Mouse (Mus musculus): ENCODE results near the gene Acsf2.

Gene Acsf2

GRCm38 (mm10) chr11:94547271-94547670 lies 54.4 kb downstream of the Acsf2 start:
- DNase-seq, result no peak

DNA sequence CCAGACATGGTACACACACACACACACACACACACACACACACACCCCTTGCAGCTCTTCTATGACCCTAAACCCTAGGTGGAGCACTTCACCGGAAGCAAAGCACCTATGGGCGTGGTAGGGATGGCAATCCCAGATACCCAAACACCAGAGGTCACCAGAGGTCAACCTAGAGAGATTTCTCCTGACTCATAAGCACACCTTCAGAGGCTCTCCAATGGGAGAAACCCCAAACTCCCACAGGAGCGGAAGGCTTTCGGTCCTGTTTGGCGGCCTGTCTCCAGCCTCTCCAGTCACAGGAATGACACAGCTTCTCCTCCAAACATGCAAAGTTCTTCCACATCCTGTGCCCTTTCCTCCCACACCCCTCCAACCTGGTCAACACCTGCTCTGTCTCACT lies 55.3 kb downstream of the Acsf2 start:
- DNase-seq, result no peak

DNA sequence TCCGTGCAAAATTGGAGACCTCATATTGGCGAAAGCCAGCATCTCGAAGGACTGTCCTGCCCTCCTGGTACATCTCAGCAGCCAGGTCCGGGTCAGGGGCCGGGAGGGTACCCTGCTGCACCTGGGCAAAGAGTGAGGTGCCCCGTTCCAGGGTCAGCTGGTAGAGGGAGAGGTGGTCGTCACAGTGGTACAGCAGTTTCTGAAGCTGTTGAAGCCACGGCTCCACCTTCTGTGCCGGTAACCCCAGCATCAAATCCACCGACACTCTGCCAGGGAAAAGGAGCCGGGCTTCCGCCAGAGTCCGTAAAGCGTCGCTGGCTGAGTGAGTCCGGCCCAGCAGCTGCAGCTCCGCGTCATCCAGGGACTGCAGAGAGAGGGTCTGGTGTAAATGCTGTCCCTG lies 57.2 kb downstream of the Acsf2 start:
- DNase-seq, result no peak

DNA sequence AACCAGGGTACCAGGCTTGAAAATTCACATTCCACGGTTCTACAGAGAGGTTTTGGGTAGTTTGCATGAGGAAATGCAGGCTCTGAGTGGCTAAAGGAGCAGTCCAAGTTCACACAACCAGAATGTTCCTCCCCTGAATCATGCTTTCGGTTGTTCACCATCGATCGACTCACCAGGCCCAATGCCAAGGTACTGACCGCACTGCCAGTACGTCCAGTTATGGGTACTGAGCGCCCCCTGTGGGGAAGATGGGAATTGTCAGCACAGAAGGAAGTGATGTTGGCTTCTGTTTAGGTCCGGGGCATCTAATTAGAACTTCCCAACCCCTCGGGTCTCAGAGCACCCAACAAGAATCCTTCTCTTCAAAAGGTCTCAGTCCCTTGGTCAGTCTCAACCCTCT lies 57.7 kb downstream of the Acsf2 start:
- DNase-seq, result peak in 1 of 2 experiments; percentile 27

GRCm38 (mm10) chr11:94543344-94543743 lies 58.3 kb downstream of the Acsf2 start:
- DNase-seq, result no peak

DNA sequence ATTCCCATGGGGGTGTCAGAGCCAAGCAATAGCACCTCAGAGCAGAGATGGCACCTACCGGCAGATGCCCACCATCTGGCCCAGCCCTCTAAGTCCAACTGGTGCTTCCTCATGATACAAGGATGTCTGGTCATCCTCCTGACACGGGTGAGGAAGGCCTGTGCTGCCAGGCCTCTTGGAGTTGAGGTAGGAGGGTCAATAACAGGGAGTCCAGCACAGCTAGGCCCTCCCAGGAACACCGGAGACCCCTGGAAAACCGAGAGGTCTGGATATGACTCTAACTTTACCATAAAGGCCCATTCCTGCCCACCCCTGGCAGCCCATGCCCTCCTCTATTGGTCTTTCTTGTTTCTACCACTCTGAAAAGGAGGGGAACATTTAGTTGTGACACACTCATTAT lies 59.3 kb downstream of the Acsf2 start:
- DNase-seq, result no peak

GRCm38 (mm10) chr11:94539761-94540160 lies 61.9 kb downstream of the Acsf2 start:
- DNase-seq, result no peak

- DNase-seq, result no peak
These were observed 62.9 kb downstream of the Acsf2 start for GRCm38 (mm10) chr11:94538733-94539292.

DNA sequence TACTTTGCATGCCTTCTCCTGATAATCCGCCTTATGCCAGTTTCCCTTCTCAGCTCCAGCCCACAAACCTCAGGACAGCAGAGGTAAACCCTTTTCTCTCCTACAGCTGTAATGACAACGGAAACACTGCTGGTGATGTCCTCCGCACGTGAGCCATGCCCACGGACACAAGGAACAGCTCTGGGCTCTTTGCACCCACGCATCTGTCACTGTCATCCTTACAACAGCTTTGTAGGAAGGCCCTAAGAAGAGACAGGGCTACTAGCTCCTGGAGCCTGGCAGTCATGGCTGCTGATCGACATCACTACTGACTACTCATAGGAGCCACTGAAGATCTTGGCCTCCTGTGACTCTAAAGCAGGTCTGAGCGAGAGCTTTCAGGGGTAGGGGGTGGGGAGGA lies 68.5 kb downstream of the Acsf2 start:
- no peak for DNase-seq

DNA sequence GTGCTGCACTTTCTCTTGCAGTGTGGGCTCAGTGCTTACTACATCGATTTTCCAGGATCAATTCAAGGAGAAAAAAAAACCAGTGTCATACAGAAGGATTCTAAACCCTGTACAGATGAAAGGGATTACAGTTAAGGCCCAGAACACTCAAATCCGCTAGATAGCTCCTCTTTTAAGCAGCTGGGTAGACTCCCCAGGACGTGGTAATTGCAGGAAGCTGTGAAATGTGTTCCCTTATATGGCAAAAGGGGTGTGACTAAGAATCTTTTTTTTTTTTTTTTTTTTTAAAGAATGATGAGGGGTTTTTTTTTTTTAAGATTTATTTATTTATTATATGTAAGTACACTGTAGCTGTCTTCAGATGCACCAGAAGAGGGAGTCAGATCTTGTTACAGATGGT lies 72.8 kb downstream of the Acsf2 start:
- DNase-seq, result no peak

DNA sequence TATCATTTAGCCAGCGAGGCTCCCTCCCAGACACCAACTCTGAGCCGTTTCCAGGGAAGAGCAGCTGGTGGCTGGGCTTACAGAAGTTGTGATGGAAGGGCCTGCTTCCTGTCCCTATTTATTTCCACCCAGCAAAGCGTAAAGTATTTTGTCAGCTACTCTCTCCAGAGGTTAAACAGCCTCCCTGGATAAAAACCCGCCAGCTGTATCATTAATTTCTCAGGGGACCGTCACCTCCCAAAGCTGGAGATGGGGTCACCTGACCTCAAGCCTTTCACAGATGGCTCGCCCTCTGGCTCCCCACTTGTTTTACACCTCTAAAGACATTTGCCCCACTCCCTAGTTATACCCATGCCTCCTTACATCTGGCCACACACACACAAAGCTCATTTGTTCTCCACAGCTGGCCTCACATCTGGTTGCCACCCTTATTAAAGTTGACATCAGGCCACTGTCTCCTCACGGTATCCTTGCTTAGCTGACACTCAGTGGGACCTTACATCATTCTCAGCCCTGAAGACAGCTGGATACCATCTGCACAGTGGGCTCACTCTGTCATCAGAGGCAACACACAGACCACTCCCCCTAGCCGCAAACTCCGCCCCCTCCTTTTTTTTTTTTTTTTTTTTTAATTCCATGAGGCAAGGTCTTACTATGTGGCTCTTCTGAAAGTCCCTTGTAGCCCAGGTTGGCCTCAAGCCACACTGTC lies 75.3 kb downstream of the Acsf2 start:
- DNase-seq, result no peak

DNA sequence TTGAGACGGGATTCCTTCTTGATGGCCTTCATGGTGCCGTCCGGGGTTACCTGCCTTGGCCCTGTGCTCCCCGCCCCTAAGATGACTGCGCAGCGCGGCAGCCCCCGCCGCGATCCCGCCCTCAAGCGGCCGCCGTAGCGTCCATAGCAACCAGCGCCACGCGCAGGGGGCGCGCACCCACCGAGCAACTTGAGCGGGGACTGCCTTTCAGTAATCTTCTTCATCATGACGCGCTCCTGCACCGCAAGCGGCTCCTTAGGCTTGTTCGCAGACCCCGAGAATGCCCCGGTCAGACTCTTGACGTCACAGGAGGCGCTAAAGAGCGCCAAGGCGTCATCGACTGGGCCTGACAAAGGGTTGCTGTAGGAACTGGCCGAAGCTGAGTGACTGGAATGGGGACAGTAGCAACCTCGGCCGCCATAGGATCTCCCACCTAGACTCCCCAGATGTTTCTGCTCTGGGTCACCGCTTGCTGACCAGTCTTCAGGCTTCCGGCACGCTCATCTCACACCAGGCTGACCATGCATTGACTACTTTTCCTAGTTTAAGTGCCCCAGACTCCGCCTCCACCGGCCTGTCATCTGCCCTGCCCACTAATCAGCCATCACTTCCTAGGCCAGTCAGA lies 80.3 kb downstream of the Acsf2 start, which contains the start of gene Mycbpap:
TSS of gene Mycbpap (minus strand) at position 524 of the 625 bp plus-strand sequence.
- no peak for DNase-seq

DNA sequence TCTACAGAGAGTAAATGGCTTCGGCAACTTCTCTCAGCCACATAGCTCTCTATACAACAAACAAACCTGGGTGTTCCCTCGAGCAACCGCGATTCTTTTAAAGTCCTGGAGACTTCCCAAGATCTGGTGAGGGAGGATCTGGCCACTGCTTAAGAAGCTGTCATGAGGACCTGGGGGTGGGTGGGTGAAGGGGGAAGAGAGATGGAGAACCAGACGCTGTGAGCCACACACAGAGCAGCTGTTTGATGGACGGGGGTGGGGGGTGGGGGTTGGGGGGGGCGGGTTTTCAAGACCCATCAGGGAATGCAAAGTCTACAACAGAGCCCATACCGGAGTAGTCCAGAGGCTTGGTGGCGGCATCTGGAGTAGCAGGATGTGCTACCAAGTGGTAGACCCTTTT lies 88.2 kb downstream of the Acsf2 start:
- no peak for DNase-seq

GRCm38 (mm10) chr11:94508976-94509375 lies 92.7 kb downstream of the Acsf2 start:
- DNase-seq, result no peak
